Mouse (Mus musculus): ENCODE results near the gene Sesn3. TPM values are rescaled to one million over a fixed set of nuclear protein-coding genes. Genes with fewer than 3 reads are reported as not detected.
"Not testable (repeated sequence)": the region's sequence is repeated elsewhere in the genome, so short reads cannot be mapped to it uniquely, and the experiment has no call there.

The Sesn3 gene
- polyA plus RNA-seq, 1 experiment: 66.5 TPM

GRCm38 (mm10) chr9:14342041-14342668 lies 67.3 kb downstream of the Sesn3 start:
- no peaks in the 10 kb centered on the region for H3K4me1 ChIP-seq (ENCODE audit: control insufficient read depth, insufficient read depth, low read length)
- TF ChIP-seq POLR2A (IDR thresholded peaks at IDR 0.05; ENCODE audit: low read depth, low read length): no peak
- peak; percentile 71 for TF ChIP-seq CTCF (IDR thresholded peaks at IDR 0.05; ENCODE audit: borderline replicate concordance, insufficient read depth, low read length)
- H3K27ac ChIP-seq (ENCODE audit: insufficient read depth, low read length): no peak overlapping the region
- no peak overlapping the region for H3K4me3 ChIP-seq (ENCODE audit: insufficient read depth, low read length)

DNA sequence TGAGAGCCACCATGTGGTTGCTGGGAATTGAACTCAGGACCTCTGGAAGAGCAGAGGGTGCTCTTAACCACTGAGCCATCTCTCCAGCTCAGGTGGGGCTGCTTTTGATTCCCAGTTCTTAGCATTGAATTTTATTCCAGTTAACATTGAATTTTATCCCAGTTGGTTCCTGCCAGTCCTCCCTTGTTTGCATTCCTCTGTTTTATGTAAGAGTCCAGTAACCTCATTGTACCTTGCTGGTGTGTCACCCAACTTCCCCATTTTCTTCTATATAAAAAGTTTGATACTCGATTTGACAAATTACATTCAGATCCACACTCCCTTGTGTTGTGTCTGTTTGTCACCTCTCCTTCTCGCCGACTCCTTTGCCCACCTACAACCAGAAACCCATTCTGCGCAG lies 71.0 kb downstream of the Sesn3 start:
- not testable (repeated sequence) for H3K4me3 ChIP-seq (ENCODE audit: insufficient read depth, low read length); H3K27ac ChIP-seq (ENCODE audit: insufficient read depth, low read length); H3K4me1 ChIP-seq (ENCODE audit: control insufficient read depth, insufficient read depth, low read length)

DNA sequence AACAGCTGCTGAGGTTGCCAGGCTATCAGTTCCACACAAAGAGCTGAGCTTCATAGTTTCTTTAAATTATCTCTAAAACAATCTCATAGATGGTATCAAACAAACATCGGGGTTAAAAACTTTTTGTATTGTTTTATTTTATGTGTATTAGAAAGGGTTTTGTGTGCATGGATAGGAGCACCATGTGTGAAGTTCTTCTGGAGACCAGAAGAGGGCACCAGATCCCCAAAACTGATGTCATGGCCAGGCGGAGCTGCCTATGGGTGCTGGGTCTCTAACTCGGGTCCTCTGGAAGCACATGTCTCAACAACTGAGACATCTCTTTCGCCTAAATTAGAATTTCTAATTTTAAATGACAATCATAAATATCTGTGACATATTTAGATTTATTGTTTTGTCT lies 73.5 kb downstream of the Sesn3 start:
- no peak for TF ChIP-seq POLR2A (IDR thresholded peaks at IDR 0.05; ENCODE audit: low read depth, low read length)
- peak; percentile 23; the same call in 1 of the 2 replicates for TF ChIP-seq CTCF (IDR thresholded peaks at IDR 0.05; ENCODE audit: borderline replicate concordance, insufficient read depth, low read length)
- no peak overlapping the region for H3K4me3 ChIP-seq (ENCODE audit: insufficient read depth, low read length)
- H3K4me1 ChIP-seq (ENCODE audit: control insufficient read depth, insufficient read depth, low read length): no peaks in the 10 kb centered on the region
- H3K27ac ChIP-seq (ENCODE audit: insufficient read depth, low read length): no peak overlapping the region

GRCm38 (mm10) chr9:14349380-14349779 lies 74.5 kb downstream of the Sesn3 start:
- no peaks in the 10 kb centered on the region for H3K4me1 ChIP-seq (ENCODE audit: control insufficient read depth, insufficient read depth, low read length)
- H3K27ac ChIP-seq (ENCODE audit: insufficient read depth, low read length): no peak overlapping the region
- no peak for TF ChIP-seq CTCF (IDR thresholded peaks at IDR 0.05; ENCODE audit: borderline replicate concordance, insufficient read depth, low read length)
- no peak for TF ChIP-seq POLR2A (IDR thresholded peaks at IDR 0.05; ENCODE audit: low read depth, low read length)
- no peak overlapping the region for H3K4me3 ChIP-seq (ENCODE audit: insufficient read depth, low read length)

DNA sequence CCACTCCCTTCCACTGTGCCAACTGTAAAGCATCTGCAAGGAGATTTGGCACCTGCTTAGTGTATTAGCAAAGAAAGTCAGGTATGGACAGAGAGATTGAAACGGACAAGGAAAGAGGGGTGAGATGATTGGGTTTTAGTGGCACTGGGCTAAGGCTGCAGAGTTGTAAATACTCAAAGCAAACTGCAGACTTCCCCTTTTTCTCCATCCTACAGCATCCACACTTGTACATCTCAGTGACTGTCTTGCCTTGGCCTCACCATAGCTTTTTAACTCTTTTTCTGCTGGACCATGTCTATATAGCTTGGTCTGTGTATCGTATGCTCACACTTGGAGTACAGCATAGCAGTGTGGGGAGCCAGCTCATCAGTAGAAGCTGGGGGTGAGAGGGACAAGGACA lies 75.9 kb downstream of the Sesn3 start:
- H3K4me1 ChIP-seq (ENCODE audit: control insufficient read depth, insufficient read depth, low read length): no peaks in the 10 kb centered on the region

DNA sequence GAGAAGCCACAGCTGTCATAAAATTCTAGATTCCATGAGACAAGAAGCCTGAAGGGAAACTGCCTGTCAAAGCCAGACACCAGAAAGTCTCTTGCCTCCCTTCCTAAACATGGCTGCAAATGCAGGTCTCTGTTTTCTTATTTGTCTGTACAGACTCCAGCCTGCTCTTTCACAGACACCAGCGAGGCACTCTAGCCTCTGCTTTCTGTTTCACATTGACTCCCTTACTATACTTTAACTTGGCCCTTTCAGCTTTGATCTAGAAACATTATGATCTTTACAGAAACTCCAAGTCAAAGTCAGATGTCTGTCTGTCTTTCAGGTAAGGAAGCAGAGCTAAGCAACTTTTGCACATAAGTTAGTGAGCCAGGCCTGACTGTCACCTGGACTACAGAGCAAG lies 77.5 kb downstream of the Sesn3 start:
- TF ChIP-seq CTCF (IDR thresholded peaks at IDR 0.05; ENCODE audit: borderline replicate concordance, insufficient read depth, low read length) (no peak), POLR2A (IDR thresholded peaks at IDR 0.05; ENCODE audit: low read depth, low read length) (no peak)
- Histone ChIP-seq H3K4me1 (ENCODE audit: control insufficient read depth, insufficient read depth, low read length) (no peaks in the 10 kb centered on the region), H3K27ac (ENCODE audit: insufficient read depth, low read length) (no peak overlapping the region), H3K4me3 (ENCODE audit: insufficient read depth, low read length) (no peak overlapping the region)

More for the DNA sequence above, 75.9 kb downstream of the Sesn3 start:
- Histone ChIP-seq H3K4me3 (ENCODE audit: insufficient read depth, low read length) (no peak overlapping the region), H3K27ac (ENCODE audit: insufficient read depth, low read length) (no peak overlapping the region)
- TF ChIP-seq POLR2A (IDR thresholded peaks at IDR 0.05; ENCODE audit: low read depth, low read length): no peak
- TF ChIP-seq CTCF (IDR thresholded peaks at IDR 0.05; ENCODE audit: borderline replicate concordance, insufficient read depth, low read length): no peak

DNA sequence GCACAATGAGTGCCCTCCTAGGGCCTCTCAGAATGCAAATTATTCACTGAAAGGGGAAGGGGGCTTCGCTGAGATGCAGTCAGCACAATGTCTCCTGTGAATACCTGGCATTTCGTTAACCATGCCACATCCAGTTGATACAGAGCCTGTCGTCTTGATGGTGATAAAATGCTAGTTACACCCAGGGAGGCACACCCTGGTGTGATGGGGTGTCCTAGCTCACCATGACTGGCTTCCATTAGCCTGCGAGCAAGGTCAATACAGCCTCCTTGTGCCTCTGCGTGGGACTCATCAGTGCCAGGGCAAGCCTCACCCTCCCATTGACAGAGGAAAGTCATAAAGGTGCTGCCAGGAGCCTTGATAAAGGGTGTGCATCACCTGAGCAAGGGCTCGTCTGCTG lies 80.0 kb downstream of the Sesn3 start:
- H3K4me3 ChIP-seq (ENCODE audit: insufficient read depth, low read length): no peak overlapping the region
- TF ChIP-seq POLR2A (IDR thresholded peaks at IDR 0.05; ENCODE audit: low read depth, low read length): no peak
- no peaks in the 10 kb centered on the region for H3K4me1 ChIP-seq (ENCODE audit: control insufficient read depth, insufficient read depth, low read length)
- H3K27ac ChIP-seq (ENCODE audit: insufficient read depth, low read length): no peak overlapping the region

DNA sequence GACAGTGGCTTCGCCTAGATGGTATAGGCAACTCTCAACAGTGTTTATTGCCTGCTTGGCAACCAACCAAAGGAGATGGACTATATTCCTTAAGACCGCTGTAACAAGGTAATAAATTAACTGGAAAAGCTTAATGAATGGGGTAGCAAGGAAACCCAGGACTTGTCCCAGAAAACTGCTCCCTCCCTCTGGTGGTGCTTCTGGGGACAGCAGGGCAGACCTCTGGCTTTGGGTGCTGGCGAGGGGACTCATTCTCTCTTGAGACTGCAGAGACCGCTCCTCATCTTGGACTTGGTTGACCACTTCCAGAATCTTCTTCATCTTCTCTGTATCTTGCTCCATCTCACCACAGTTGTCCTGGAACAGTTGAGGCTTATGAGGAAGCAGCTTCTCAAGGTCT lies 82.2 kb downstream of the Sesn3 start:
- H3K27ac ChIP-seq (ENCODE audit: insufficient read depth, low read length): no peak overlapping the region
- H3K4me3 ChIP-seq (ENCODE audit: insufficient read depth, low read length): no peak overlapping the region
- TF ChIP-seq CTCF (IDR thresholded peaks at IDR 0.05; ENCODE audit: borderline replicate concordance, insufficient read depth, low read length) (no peak), POLR2A (IDR thresholded peaks at IDR 0.05; ENCODE audit: low read depth, low read length) (no peak)
- no peaks in the 10 kb centered on the region for H3K4me1 ChIP-seq (ENCODE audit: control insufficient read depth, insufficient read depth, low read length)

- Histone ChIP-seq H3K4me1 (ENCODE audit: control insufficient read depth, insufficient read depth, low read length) (peaks cover 9% of the 10 kb centered on the region), H3K27ac (ENCODE audit: insufficient read depth, low read length) (no peak overlapping the region), H3K4me3 (ENCODE audit: insufficient read depth, low read length) (no peak overlapping the region)
- TF ChIP-seq POLR2A (IDR thresholded peaks at IDR 0.05; ENCODE audit: low read depth, low read length) (no peak), CTCF (IDR thresholded peaks at IDR 0.05; ENCODE audit: borderline replicate concordance, insufficient read depth, low read length) (no peak)
Observed at GRCm38 (mm10) chr9:14362068-14362768, 87.4 kb downstream of the Sesn3 start.

DNA sequence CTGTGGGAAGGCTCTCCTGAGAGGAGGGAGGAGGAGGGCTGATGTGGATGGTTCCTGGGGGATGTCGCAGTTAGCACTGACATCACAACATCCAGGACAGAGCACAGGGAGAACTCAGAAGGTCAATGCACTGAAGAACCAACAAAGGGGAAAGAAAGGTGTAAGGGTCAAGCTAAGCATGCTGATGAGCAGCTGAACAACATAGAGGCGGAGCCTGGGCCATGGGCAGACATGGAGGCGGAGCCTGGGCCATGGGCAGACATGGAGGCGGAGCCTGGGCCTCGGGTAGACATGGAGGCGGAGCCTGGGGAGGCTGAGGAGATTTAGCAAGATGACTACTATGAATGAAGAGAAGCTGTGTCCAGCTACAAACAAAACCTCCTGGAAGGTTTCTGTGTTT lies 88.7 kb downstream of the Sesn3 start:
- no peak overlapping the region for H3K27ac ChIP-seq (ENCODE audit: insufficient read depth, low read length)
- TF ChIP-seq POLR2A (IDR thresholded peaks at IDR 0.05; ENCODE audit: low read depth, low read length) (no peak), CTCF (IDR thresholded peaks at IDR 0.05; ENCODE audit: borderline replicate concordance, insufficient read depth, low read length) (no peak)
- peaks cover 14% of the 10 kb centered on the region for H3K4me1 ChIP-seq (ENCODE audit: control insufficient read depth, insufficient read depth, low read length)
- no peak overlapping the region for H3K4me3 ChIP-seq (ENCODE audit: insufficient read depth, low read length)

Data from embryonic fibroblast, embryonic 13.5 days (primary cell).